Mouse (Mus musculus) midbrain, postnatal 0 days (tissue): ENCODE data around the gene Olfr1339. TPM values are rescaled to one million over a fixed set of nuclear protein-coding genes. Genes with fewer than 3 reads are reported as not detected.

ENCODE experiments used
- ATAC-seq: fragments of 200-750 bp; cut with Nextera tagmentation; 2 replicates; pipeline ENCODE4 v1.8.0; 2017; ENCODE audit warnings: moderate number of reproducible peaks, mild to moderate bottlenecking, moderate TSS enrichment, moderate library complexity; ENCODE audit not compliant: low FRiP score
- DNase-seq: peaks from one replicate; pipeline ENCODE4 v3.0.0-alpha.2; 2015; ENCODE audit warnings: low spot score
- H3K27ac ChIP-seq: fragments of 300-500 bp; sonication (generic); 2 replicates; pipeline ENCODE4 v1.5.1; 2014; ENCODE audit warnings: low read depth, mild to moderate bottlenecking, low read length, mixed read lengths
- H3K27me3 ChIP-seq: fragments of 300-500 bp; sonication (generic); 2 replicates; pipeline ENCODE4 v1.6.1; 2014; ENCODE audit warnings: low read length, control low read depth, mixed read lengths; ENCODE audit not compliant: insufficient read depth
- H3K36me3 ChIP-seq: fragments of 300-500 bp; sonication (generic); 2 replicates; pipeline ENCODE4 v1.6.1; 2014; ENCODE audit warnings: low read length, control low read depth, mixed read lengths; ENCODE audit not compliant: insufficient read depth
- H3K4me1 ChIP-seq: fragments of 300-500 bp; sonication (generic); 2 replicates; pipeline ENCODE4 v1.6.1; 2014; ENCODE audit warnings: mild to moderate bottlenecking, control low read depth, antibody characterized with exemption, low read length, mixed read lengths; ENCODE audit not compliant: insufficient read depth
- H3K4me2 ChIP-seq: fragments of 300-500 bp; sonication (generic); 2 replicates; pipeline ENCODE4 v1.6.1; 2014; ENCODE audit warnings: low read depth, mild to moderate bottlenecking, low read length, mixed read lengths; ENCODE audit not compliant: poor library complexity, severe bottlenecking
- H3K4me3 ChIP-seq: fragments of 300-500 bp; sonication (generic); 2 replicates; pipeline ENCODE4 v1.5.1; 2014; ENCODE audit warnings: low read depth, mild to moderate bottlenecking, low read length, moderate library complexity
- H3K9ac ChIP-seq: fragments of 300-500 bp; sonication (generic); replicated peaks from 2 replicates; pipeline ENCODE4 v1.6.1; 2014; ENCODE audit warnings: mild to moderate bottlenecking, low read length, moderate library complexity, mixed read lengths; ENCODE audit not compliant: poor library complexity, severe bottlenecking
- H3K9me3 ChIP-seq: fragments of 300-500 bp; sonication (generic); 2 replicates; pipeline ENCODE4 v1.6.1; 2016; ENCODE audit warnings: low read length, control low read depth
- CTCF ChIP-seq: IDR thresholded peaks from 2 replicates; pipeline ENCODE4 v1.5.1; 2016; ENCODE audit warnings: antibody characterized with exemption, mild to moderate bottlenecking
- WGBS: fragments of 180-500 bp; shearing (Covaris S2); extraction: QIAGEN DNeasy Blood & Tissue Kit; methylation state at CpG from one replicate; pipeline ENCODE4 v1.1.7; 2014; 5-methylcytosine and 5-hydroxymethylcytosine counted together
- polyA plus RNA-seq: library from polyadenylated mRNA; unstranded; fragments of >200 nt; fragmentation: Nextera tagmentation; extraction: Ambion mirVana; gene quantifications from 2 replicates; pipeline ENCODE4 v1.2.1, GENCODE M21; 2015
- total RNA-seq: library from RNA; depleted of rRNA; stranded (reverse); fragments of >200 nt; gene quantifications from 2 replicates; pipeline ENCODE4 v1.2.3, GENCODE M21; 2014

Olfr1339 gene
- total and polyA plus RNA-seq, 2 experiments from 2014 or later, result not detected

GRCm38 (mm10) chr4:118711656-118712055, 20.3 kb upstream of the Olfr1339 start:
- Histone ChIP-seq H3K4me1 (no peaks in the 10 kb centered on the region), H3K36me3 (no peaks in the 10 kb centered on the region), H3K9me3 (no peaks in the 10 kb centered on the region), H3K4me3 (no peak overlapping the region), H3K27ac (no peak overlapping the region), H3K9ac (no peak overlapping the region), H3K27me3 (no peaks in the 10 kb centered on the region), H3K4me2 (no peak overlapping the region)
- ATAC-seq, result no peak
- no peak for DNase-seq
- 15% methylated on average over 1 of the region's 1 CpGs for WGBS
- TF ChIP-seq CTCF, result no peak

GRCm38 (mm10) chr4:118719838-118720237, 12.1 kb upstream of the Olfr1339 start, which contains the start of gene Olfr1340:
Gene Olfr1340 (plus strand): TSS chr4:118720138.
- H3K4me1 ChIP-seq, result no peaks in the 10 kb centered on the region
- no peak within 1 kb of the TSS for H3K4me3 ChIP-seq
- TF ChIP-seq CTCF, result no peak
- no peak within 1 kb of the TSS for H3K9ac ChIP-seq
- H3K27me3 ChIP-seq, result no peaks in the 10 kb centered on the region
- H3K36me3 ChIP-seq, result no peaks in the 10 kb centered on the region
- H3K27ac ChIP-seq, result no peak within 1 kb of the TSS
- no peak for ATAC-seq
- H3K4me2 ChIP-seq, result no peak within 1 kb of the TSS
- DNase-seq, result no peak
- H3K9me3 ChIP-seq, result no peaks in the 10 kb centered on the region

- ATAC-seq (no peak), DNase-seq (no peak)
- H3K4me3 ChIP-seq, result no peak overlapping the region
- 58% methylated on average over 10 of the region's 10 CpGs for WGBS
- no peaks in the 10 kb centered on the region for H3K4me1 ChIP-seq
- H3K4me2 ChIP-seq, result no peak overlapping the region
- H3K27ac ChIP-seq, result no peak overlapping the region
- TF ChIP-seq CTCF, result no peak
- H3K27me3 ChIP-seq, result no peaks in the 10 kb centered on the region
- H3K36me3 ChIP-seq, result no peaks in the 10 kb centered on the region
- no peaks in the 10 kb centered on the region for H3K9me3 ChIP-seq
- no peak overlapping the region for H3K9ac ChIP-seq
These were observed 10.1 kb upstream of the Olfr1339 start for GRCm38 (mm10) chr4:118721742-118722483.

GRCm38 (mm10) chr4:118739574-118739973, 7.6 kb downstream of the Olfr1339 start:
- H3K9me3 ChIP-seq, result no peaks in the 10 kb centered on the region
- no peak overlapping the region for H3K27ac ChIP-seq
- H3K4me3 ChIP-seq, result no peak overlapping the region
- H3K4me2 ChIP-seq, result no peak overlapping the region
- ATAC-seq (no peak), DNase-seq (no peak)
- no peak for TF ChIP-seq CTCF
- H3K4me1 ChIP-seq, result no peaks in the 10 kb centered on the region
- H3K9ac ChIP-seq, result no peak overlapping the region
- no peaks in the 10 kb centered on the region for H3K36me3 ChIP-seq
- peaks cover 4% of the 10 kb centered on the region; the same call in 1 of the 2 replicates for H3K27me3 ChIP-seq
- 49% methylated on average over 3 of the region's 3 CpGs for WGBS

- H3K9me3 ChIP-seq, result no peaks in the 10 kb centered on the region
- no peaks in the 10 kb centered on the region for H3K36me3 ChIP-seq
- 4% methylated on average over 11 of the region's 11 CpGs for WGBS
- TF ChIP-seq CTCF, result no peak
- H3K27me3 ChIP-seq, result peaks cover 4% of the 10 kb centered on the region; the same call in 1 of the 2 replicates
- DNase-seq (no peak), ATAC-seq (no peak)
- H3K27ac ChIP-seq, result no peak overlapping the region
- no peak overlapping the region for H3K9ac ChIP-seq
- no peak overlapping the region for H3K4me3 ChIP-seq
- H3K4me2 ChIP-seq, result peak overlapping the region; percentile 18; the same call in 1 of the 2 replicates
- no peaks in the 10 kb centered on the region for H3K4me1 ChIP-seq
These were observed 9.2 kb downstream of the Olfr1339 start for GRCm38 (mm10) chr4:118740988-118741698.

- peak; percentile 24 for DNase-seq
- no peak overlapping the region for H3K4me3 ChIP-seq
These were observed 9.9 kb downstream of the Olfr1339 start for GRCm38 (mm10) chr4:118741881-118742280.

More at GRCm38 (mm10) chr4:118741881-118742280, 9.9 kb downstream of the Olfr1339 start:
- ATAC-seq, result no peak
- Histone ChIP-seq H3K4me1 (no peaks in the 10 kb centered on the region), H3K4me2 (peak overlapping the region; percentile 18; the same call in 1 of the 2 replicates), H3K36me3 (no peaks in the 10 kb centered on the region), H3K9ac (no peak overlapping the region), H3K27me3 (peaks cover 4% of the 10 kb centered on the region; the same call in 1 of the 2 replicates), H3K9me3 (no peaks in the 10 kb centered on the region), H3K27ac (no peak overlapping the region)
- WGBS, result 2% methylated on average over 16 of the region's 16 CpGs
- TF ChIP-seq CTCF, result no peak
